Mouse (Mus musculus) testis, adult 2 months (tissue): ENCODE measurements around the gene Mical3.
A peak's percentile ranks its signal among the peaks of the same experiment; 100 is the strongest.

Experiments used
- CTCF ChIP-seq: fragments of 200-500 bp; IDR thresholded peaks from 2 replicates; pipeline ENCODE4 v1.5.1; 2012; ENCODE audit warnings: low read depth, mild to moderate bottlenecking, inconsistent platforms, low read length, moderate library complexity; ENCODE audit not compliant: control insufficient read depth, insufficient read depth, insufficient replicate concordance
- POLR2A ChIP-seq: fragments of 200-500 bp; IDR thresholded peaks from 2 replicates; pipeline ENCODE4 v1.6.1; 2012; ENCODE audit warnings: low read depth, mild to moderate bottlenecking, inconsistent platforms, low read length, moderate library complexity; ENCODE audit not compliant: control insufficient read depth

DNA sequence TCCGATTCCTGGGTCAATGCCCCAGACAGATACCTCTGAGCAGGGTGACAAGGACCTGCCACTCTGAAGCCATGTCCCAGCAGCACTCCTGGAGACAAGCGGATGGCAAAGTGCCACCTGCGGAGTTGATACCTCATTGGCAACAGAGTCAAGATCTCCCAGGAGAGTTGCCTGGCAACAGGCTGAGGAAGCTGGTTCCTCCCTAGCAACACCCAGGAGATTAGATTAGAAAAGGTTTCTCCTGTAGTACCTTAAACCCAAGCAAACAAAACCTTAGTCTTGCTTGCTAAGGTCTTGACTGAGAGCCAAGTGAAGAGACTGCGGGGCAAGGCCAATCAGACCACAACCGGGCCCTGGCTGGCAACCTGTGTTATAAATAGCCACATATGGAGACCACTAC is 103.5 kb downstream of the Mical3 start:
- TF ChIP-seq POLR2A: 0 out of 2 replicates have a peak, but pooled peaks have one; percentile 30
- no peak for TF ChIP-seq CTCF
